Mouse (Mus musculus) embryonic facial prominence, embryonic 14.5 days (tissue): ENCODE data around the gene Rassf3. TPM values are rescaled to one million over a fixed set of nuclear protein-coding genes. Genes with fewer than 3 reads are reported as not detected.

Experiments
- ATAC-seq: fragments of 200-750 bp; cut with Nextera tagmentation; 2 replicates; pipeline ENCODE4 v1.8.0; 2017; ENCODE audit warnings: low read depth, moderate number of reproducible peaks, moderate TSS enrichment
- DNase-seq: peaks from one replicate; pipeline ENCODE4 v3.0.0-alpha.2; 2015; ENCODE audit warnings: low spot score
- H3K27ac ChIP-seq: fragments of 300-500 bp; sonication (generic); replicated peaks from 2 replicates; pipeline ENCODE4 v1.5.1; 2014; ENCODE audit warnings: low read depth, mild to moderate bottlenecking, low read length, moderate library complexity
- H3K27me3 ChIP-seq: fragments of 300-500 bp; sonication (generic); replicated peaks from 2 replicates; pipeline ENCODE4 v1.6.1; 2014; ENCODE audit warnings: low read length; ENCODE audit not compliant: control insufficient read depth, insufficient read depth
- H3K36me3 ChIP-seq: fragments of 300-500 bp; sonication (generic); 2 replicates; pipeline ENCODE4 v1.6.1; 2014; ENCODE audit warnings: low read length, mixed read lengths; ENCODE audit not compliant: control insufficient read depth, insufficient read depth
- H3K4me1 ChIP-seq: fragments of 300-500 bp; sonication (generic); 2 replicates; pipeline ENCODE4 v1.6.1; 2014; ENCODE audit warnings: antibody characterized with exemption, low read length; ENCODE audit not compliant: control insufficient read depth, insufficient read depth
- H3K4me2 ChIP-seq: fragments of 300-500 bp; sonication (generic); 2 replicates; pipeline ENCODE4 v1.6.1; 2014; ENCODE audit warnings: low read depth, mild to moderate bottlenecking, low read length, moderate library complexity, mixed read lengths
- H3K4me3 ChIP-seq: fragments of 300-500 bp; sonication (generic); 2 replicates; pipeline ENCODE4 v1.5.1; 2014; ENCODE audit warnings: low read depth, mild to moderate bottlenecking, low read length
- H3K9ac ChIP-seq: fragments of 300-500 bp; sonication (generic); 2 replicates; pipeline ENCODE4 v1.6.1; 2014; ENCODE audit warnings: low read depth, mild to moderate bottlenecking, low read length, moderate library complexity, mixed read lengths
- H3K9me3 ChIP-seq: fragments of 300-500 bp; sonication (generic); 2 replicates; pipeline ENCODE4 v1.6.1; 2016; ENCODE audit warnings: low read length; ENCODE audit not compliant: control insufficient read depth
- WGBS: fragments of 180-500 bp; shearing (Covaris S2); extraction: QIAGEN DNeasy Blood & Tissue Kit; methylation state at CpG from one replicate; pipeline ENCODE4 v1.1.7; 2014; 5-methylcytosine and 5-hydroxymethylcytosine counted together
- polyA plus RNA-seq: library from polyadenylated mRNA; unstranded; fragments of >200 nt; fragmentation: Nextera tagmentation; extraction: Ambion mirVana; gene quantifications from 2 replicates; pipeline ENCODE4 v1.2.1, GENCODE M21; 2014

The Rassf3 gene
- polyA plus RNA-seq, 1 experiment from 2014 or later = 27.0 TPM

DNA sequence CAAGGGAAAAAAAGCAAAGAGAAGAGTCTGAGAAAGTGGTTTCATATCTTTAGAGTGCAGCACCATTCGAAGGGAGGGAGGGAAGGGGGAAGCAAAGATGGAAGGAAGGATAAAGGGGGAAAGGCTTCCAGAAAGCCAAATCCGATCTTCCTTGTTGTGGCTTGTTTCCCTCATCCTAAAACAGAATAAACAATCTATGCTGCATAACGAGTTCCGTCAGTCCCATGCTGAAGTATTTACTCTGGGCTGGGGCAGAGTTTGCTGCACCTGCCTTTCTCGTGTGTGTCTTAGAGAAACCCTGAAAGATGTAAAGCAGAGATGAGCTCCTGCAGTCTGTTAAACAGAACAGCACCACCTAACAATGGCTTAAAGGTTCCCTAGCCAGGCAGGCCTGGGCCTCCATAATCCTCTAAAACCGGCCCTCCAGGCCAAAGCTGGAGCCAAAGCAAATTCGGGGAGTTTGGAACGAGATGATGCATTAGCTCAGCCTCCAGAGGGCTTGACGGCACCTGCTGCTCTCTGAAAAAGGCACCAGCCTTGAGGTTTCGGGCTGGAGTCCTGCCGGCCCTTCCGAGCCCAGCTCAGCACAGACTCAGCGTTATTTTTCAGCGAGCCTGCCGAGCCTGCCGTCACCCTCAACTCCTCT is 43.4 kb downstream of the Rassf3 start:
- DNase-seq = peak; percentile 62
- peak overlapping the region; percentile 22 for H3K4me2 ChIP-seq
- WGBS = 26% methylated on average over 16 of the region's 16 CpGs

GRCm38 (mm10) chr10:121432041-121432634 is 44.0 kb downstream of the Rassf3 start:
- no peak overlapping the region for H3K9ac ChIP-seq
- no peak; the same call in 1 of the 2 replicates for ATAC-seq
- no peaks in the 10 kb centered on the region for H3K27me3 ChIP-seq
- 41% methylated on average over 12 of the region's 12 CpGs for WGBS
- no peak for DNase-seq
- no peaks in the 10 kb centered on the region for H3K36me3 ChIP-seq
- peaks cover 69% of the 10 kb centered on the region for H3K4me1 ChIP-seq
- no peaks in the 10 kb centered on the region for H3K9me3 ChIP-seq
- peak overlapping the region; percentile 22; the same call in 1 of the 2 replicates for H3K4me2 ChIP-seq
- peak overlapping the region; percentile 75 for H3K27ac ChIP-seq
- H3K4me3 ChIP-seq = no peak overlapping the region

More for the DNA sequence above, 43.4 kb downstream of the Rassf3 start:
- Histone ChIP-seq H3K27me3 (no peaks in the 10 kb centered on the region), H3K4me3 (no peak overlapping the region), H3K27ac (peak overlapping the region; percentile 75), H3K9me3 (no peaks in the 10 kb centered on the region), H3K4me1 (peaks cover 64% of the 10 kb centered on the region), H3K9ac (no peak overlapping the region), H3K36me3 (no peaks in the 10 kb centered on the region)
- ATAC-seq = peak; percentile 39; the same call in 1 of the 2 replicates

DNA sequence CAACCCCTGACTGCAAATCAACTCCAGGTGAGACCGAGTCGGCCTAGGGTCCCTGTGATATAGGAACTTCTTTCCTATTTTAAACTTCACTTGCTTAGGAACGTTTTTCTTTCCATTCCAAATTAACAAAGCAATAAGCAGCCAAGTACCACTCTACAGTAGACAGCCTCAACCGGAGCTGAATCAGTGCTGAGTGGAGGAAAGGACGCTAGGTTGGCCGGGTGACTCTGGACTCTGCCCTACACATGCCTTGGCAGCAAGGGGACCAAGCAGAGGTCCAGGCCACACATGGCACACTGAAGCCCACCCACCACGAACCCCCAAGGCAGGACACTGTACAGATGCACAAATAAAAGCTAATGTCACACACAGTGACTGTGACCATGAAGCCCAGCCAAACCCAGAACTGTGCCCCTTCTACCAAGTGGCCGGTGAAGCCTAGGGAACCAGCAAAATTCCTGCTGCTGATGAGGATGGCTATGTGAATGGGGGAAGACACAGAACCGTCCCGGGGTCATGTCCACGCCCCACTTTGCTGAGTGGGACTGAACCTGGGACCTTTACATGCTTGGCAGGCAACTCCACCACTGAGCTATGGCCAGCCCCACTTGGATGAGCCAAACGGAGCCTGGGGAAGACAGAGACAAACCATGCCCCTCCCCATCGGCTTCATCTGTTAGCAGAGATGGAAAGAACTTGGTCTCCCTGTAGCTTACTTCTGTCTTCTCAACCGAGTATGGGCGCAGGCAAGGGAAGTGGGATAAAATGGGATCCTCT is 45.2 kb downstream of the Rassf3 start:
- H3K27me3 ChIP-seq = no peaks in the 10 kb centered on the region
- DNase-seq (no peak), ATAC-seq (no peak)
- no peaks in the 10 kb centered on the region for H3K9me3 ChIP-seq
- H3K27ac ChIP-seq = peak overlapping the region; percentile 75
- no peak overlapping the region for H3K9ac ChIP-seq
- peak overlapping the region; percentile 41; the same call in 1 of the 2 replicates for H3K4me2 ChIP-seq
- 58% methylated on average over 15 of the region's 15 CpGs for WGBS
- H3K4me3 ChIP-seq = no peak overlapping the region
- peaks cover 67% of the 10 kb centered on the region for H3K4me1 ChIP-seq
- no peaks in the 10 kb centered on the region for H3K36me3 ChIP-seq

DNA sequence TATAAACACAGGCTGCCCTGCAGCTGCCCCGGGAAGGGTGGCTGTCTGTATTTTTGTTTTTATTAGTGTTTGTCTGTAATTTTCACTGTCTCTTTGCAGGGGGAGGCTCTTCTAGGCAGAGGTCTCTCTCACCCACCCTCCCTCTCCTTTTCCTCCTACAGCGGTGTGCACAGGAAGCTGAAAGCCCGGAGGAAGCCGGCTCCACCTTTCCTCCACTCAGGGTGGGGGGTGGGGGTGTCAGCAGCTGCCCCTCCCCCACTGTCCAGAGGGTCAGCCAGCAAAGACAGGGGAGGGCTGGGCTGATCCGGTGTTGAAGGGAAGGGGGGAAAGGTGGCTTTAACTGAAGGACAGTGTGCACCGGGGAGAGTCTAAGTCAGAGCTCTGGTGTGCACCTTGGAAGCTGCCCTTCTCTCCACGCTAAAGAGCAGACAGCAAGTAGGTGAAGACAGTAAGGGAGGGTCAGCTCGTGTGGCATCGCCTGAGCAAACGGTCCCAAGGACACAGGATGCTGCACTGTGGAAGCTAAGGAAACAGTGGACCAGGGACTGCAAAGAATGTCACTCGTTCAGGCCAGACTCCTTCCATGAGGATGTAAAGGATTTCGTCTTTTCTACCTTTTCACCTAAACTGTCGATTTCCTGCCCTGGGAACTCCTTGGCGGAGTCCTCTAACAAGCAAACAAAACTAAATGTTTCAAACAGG is 46.0 kb downstream of the Rassf3 start:
- H3K36me3 ChIP-seq = no peaks in the 10 kb centered on the region
- peak overlapping the region; percentile 75 for H3K27ac ChIP-seq
- no peaks in the 10 kb centered on the region for H3K27me3 ChIP-seq
- ATAC-seq (no peak), DNase-seq (no peak)
- WGBS = 14% methylated on average over 14 of the region's 14 CpGs
- H3K9ac ChIP-seq = peak overlapping the region; percentile 45
- peak overlapping the region; percentile 41 for H3K4me2 ChIP-seq
- H3K9me3 ChIP-seq = no peaks in the 10 kb centered on the region
- H3K4me1 ChIP-seq = peaks cover 59% of the 10 kb centered on the region
- H3K4me3 ChIP-seq = no peak overlapping the region

DNA sequence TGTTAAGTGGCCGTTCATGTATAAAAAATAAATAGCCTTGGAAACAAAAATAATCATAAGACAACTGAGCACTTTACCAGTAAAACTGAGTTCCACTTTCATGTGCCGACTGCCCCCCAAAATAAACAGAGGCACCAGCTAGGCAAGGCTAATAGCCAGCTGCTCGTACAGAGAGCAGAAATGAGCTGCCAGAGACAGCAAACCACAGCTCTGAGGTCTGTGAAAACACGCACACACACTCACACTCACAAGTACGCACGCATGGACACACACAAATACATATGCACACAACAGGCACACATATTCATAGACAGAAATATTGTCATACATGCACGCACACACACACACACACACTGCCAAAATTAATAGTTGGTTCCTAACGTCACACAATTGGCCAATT is 46.6 kb downstream of the Rassf3 start:
- no peak for ATAC-seq
- H3K9me3 ChIP-seq = no peaks in the 10 kb centered on the region
- peak overlapping the region; percentile 41 for H3K4me2 ChIP-seq
- peaks cover 58% of the 10 kb centered on the region for H3K4me1 ChIP-seq
- no peaks in the 10 kb centered on the region for H3K36me3 ChIP-seq
- H3K4me3 ChIP-seq = no peak overlapping the region
- peak overlapping the region; percentile 75 for H3K27ac ChIP-seq
- H3K9ac ChIP-seq = peak overlapping the region; percentile 45; the same call in 1 of the 2 replicates
- peak; percentile 67 for DNase-seq
- no peaks in the 10 kb centered on the region for H3K27me3 ChIP-seq
- WGBS = 28% methylated on average over 8 of the region's 8 CpGs

GRCm38 (mm10) chr10:121429089-121429488 is 47.1 kb downstream of the Rassf3 start:
- H3K9me3 ChIP-seq = no peaks in the 10 kb centered on the region
- DNase-seq (peak; percentile 90), ATAC-seq (peak; percentile 48)
- H3K4me1 ChIP-seq = peaks cover 59% of the 10 kb centered on the region
- 32% methylated on average over 2 of the region's 2 CpGs for WGBS
- no peak overlapping the region for H3K4me3 ChIP-seq
- no peaks in the 10 kb centered on the region for H3K27me3 ChIP-seq
- H3K4me2 ChIP-seq = no peak overlapping the region
- no peak overlapping the region for H3K9ac ChIP-seq
- peak overlapping the region; percentile 75 for H3K27ac ChIP-seq
- no peaks in the 10 kb centered on the region for H3K36me3 ChIP-seq

- Histone ChIP-seq H3K4me2 (no peak overlapping the region), H3K9me3 (no peaks in the 10 kb centered on the region), H3K27me3 (no peaks in the 10 kb centered on the region), H3K9ac (no peak overlapping the region), H3K36me3 (no peaks in the 10 kb centered on the region), H3K27ac (peak overlapping the region; percentile 75), H3K4me1 (peaks cover 57% of the 10 kb centered on the region), H3K4me3 (no peak overlapping the region)
- WGBS = 73% methylated on average over 15 of the region's 15 CpGs
- DNase-seq = no peak
- no peak for ATAC-seq
Observed at GRCm38 (mm10) chr10:121428011-121428711, 48.0 kb downstream of the Rassf3 start.

- no peak overlapping the region for H3K4me3 ChIP-seq
- no peak overlapping the region for H3K4me2 ChIP-seq
- H3K36me3 ChIP-seq = no peaks in the 10 kb centered on the region; the same call in 1 of the 2 replicates
- no peak overlapping the region for H3K9ac ChIP-seq
- H3K27ac ChIP-seq = no peak overlapping the region
- no peaks in the 10 kb centered on the region for H3K9me3 ChIP-seq
- no peaks in the 10 kb centered on the region for H3K27me3 ChIP-seq
- WGBS = 63% methylated on average over 5 of the region's 5 CpGs
- no peak for ATAC-seq
- peaks cover 48% of the 10 kb centered on the region for H3K4me1 ChIP-seq
- no peak for DNase-seq
Observed at GRCm38 (mm10) chr10:121427136-121427535, 49.0 kb downstream of the Rassf3 start.
